Mouse (Mus musculus) splenic B cell, adult 2 months (primary cell): ENCODE results near the gene Snrpf.
"Not testable (repeated sequence)": the region's sequence is repeated elsewhere in the genome, so short reads cannot be mapped to it uniquely, and the experiment has no call there.

Experiments used
- DNase-seq: peaks from one replicate; pipeline ENCODE4 v3.0.0-alpha.2; 2011; ENCODE audit warnings: low read depth, low spot score
- H3K27me3 ChIP-seq: 2 replicates; pipeline ENCODE4 v1.6.1; 2012; ENCODE audit warnings: mild to moderate bottlenecking, low read length, moderate library complexity, mixed read lengths; ENCODE audit not compliant: control insufficient read depth, poor library complexity, insufficient read depth, severe bottlenecking
- H3K36me3 ChIP-seq: 2 replicates; pipeline ENCODE4 v1.6.1; 2012; ENCODE audit warnings: mild to moderate bottlenecking, low read length, moderate library complexity, mixed read lengths; ENCODE audit not compliant: control insufficient read depth, poor library complexity, insufficient read depth, severe bottlenecking

Gene Snrpf

GRCm38 (mm10) chr10:93559786-93560185, 29.7 kb downstream of the Snrpf start:
- no peak for DNase-seq
- Histone ChIP-seq H3K27me3 (no peaks in the 10 kb centered on the region), H3K36me3 (no peaks in the 10 kb centered on the region)

- H3K36me3 ChIP-seq, DNase-seq, H3K27me3 ChIP-seq: not testable (repeated sequence)
These were observed 31.5 kb downstream of the Snrpf start for GRCm38 (mm10) chr10:93557971-93558370.

- DNase-seq = no peak
- no peaks in the 10 kb centered on the region for H3K27me3 ChIP-seq
- H3K36me3 ChIP-seq = no peaks in the 10 kb centered on the region
These were observed 36.9 kb downstream of the Snrpf start for GRCm38 (mm10) chr10:93552596-93552995.

- no peaks in the 10 kb centered on the region for H3K36me3 ChIP-seq
- DNase-seq = no peak
- no peaks in the 10 kb centered on the region for H3K27me3 ChIP-seq
These were observed 39.7 kb downstream of the Snrpf start for GRCm38 (mm10) chr10:93549821-93550220.

GRCm38 (mm10) chr10:93548991-93549390, 40.5 kb downstream of the Snrpf start:
- Histone ChIP-seq H3K27me3 (no peaks in the 10 kb centered on the region), H3K36me3 (no peaks in the 10 kb centered on the region)
- peak; percentile 88 for DNase-seq

GRCm38 (mm10) chr10:93547741-93548270, 41.7 kb downstream of the Snrpf start:
- DNase-seq = no peak
- Histone ChIP-seq H3K36me3 (no peaks in the 10 kb centered on the region), H3K27me3 (no peaks in the 10 kb centered on the region)

- no peak for DNase-seq
- Histone ChIP-seq H3K36me3 (no peaks in the 10 kb centered on the region), H3K27me3 (no peaks in the 10 kb centered on the region)
These were observed 45.3 kb downstream of the Snrpf start for GRCm38 (mm10) chr10:93544172-93544571.

GRCm38 (mm10) chr10:93543176-93543575, 46.3 kb downstream of the Snrpf start:
- H3K27me3 ChIP-seq = no peaks in the 10 kb centered on the region
- no peak for DNase-seq
- no peaks in the 10 kb centered on the region for H3K36me3 ChIP-seq

- DNase-seq = no peak
- no peaks in the 10 kb centered on the region for H3K27me3 ChIP-seq
- H3K36me3 ChIP-seq = no peaks in the 10 kb centered on the region
These were observed 47.1 kb downstream of the Snrpf start for GRCm38 (mm10) chr10:93542356-93542755.

- H3K27me3 ChIP-seq = no peaks in the 10 kb centered on the region
These were observed 47.9 kb downstream of the Snrpf start for GRCm38 (mm10) chr10:93541585-93541984.

GRCm38 (mm10) chr10:93540431-93541210, 48.9 kb downstream of the Snrpf start, which contains the start of gene Ccdc38:
Ccdc38 (plus strand) TSS chr10:93540632.
- Histone ChIP-seq H3K36me3 (no peaks in the 10 kb centered on the region), H3K27me3 (no peaks in the 10 kb centered on the region)
- DNase-seq = peak; percentile 44

More at GRCm38 (mm10) chr10:93541585-93541984, 47.9 kb downstream of the Snrpf start:
- peak; percentile 46 for DNase-seq
- no peaks in the 10 kb centered on the region for H3K36me3 ChIP-seq

- H3K27me3 ChIP-seq = no peaks in the 10 kb centered on the region
- DNase-seq = peak; percentile 90
These were observed 49.6 kb downstream of the Snrpf start, which contains the start of gene Amdhd1 for GRCm38 (mm10) chr10:93539775-93540430. Amdhd1 (minus strand) TSS chr10:93540033.

GRCm38 (mm10) chr10:93538818-93539217, 50.7 kb downstream of the Snrpf start:
- Histone ChIP-seq H3K36me3 (no peaks in the 10 kb centered on the region), H3K27me3 (no peaks in the 10 kb centered on the region)
- DNase-seq = no peak

More at GRCm38 (mm10) chr10:93539775-93540430, 49.6 kb downstream of the Snrpf start, which contains the start of gene Amdhd1:
- H3K36me3 ChIP-seq = no peaks in the 10 kb centered on the region

- no peak for DNase-seq
- Histone ChIP-seq H3K27me3 (no peaks in the 10 kb centered on the region), H3K36me3 (no peaks in the 10 kb centered on the region)
These were observed 51.2 kb downstream of the Snrpf start for GRCm38 (mm10) chr10:93538287-93538686.
